Mouse (Mus musculus) heart, adult 2 months (tissue): ENCODE measurements around the gene Gp1ba.

Experiments
- CTCF ChIP-seq: fragments of 200-600 bp; IDR thresholded peaks from 2 replicates; pipeline ENCODE4 v1.8.1; 2022; ENCODE audit warnings: antibody characterized with exemption, mild to moderate bottlenecking, moderate library complexity
- POLR2A ChIP-seq: fragments of 200-500 bp; IDR thresholded peaks from 2 replicates; pipeline ENCODE4 v1.6.1; 2011; ENCODE audit warnings: mild to moderate bottlenecking, low read depth, low read length, control low read depth; ENCODE audit not compliant: insufficient read depth

GRCm38 (mm10) chr11:70658942-70659341 is 20.0 kb downstream of the Gp1ba start:
- TF ChIP-seq POLR2A, result no peak
- TF ChIP-seq CTCF, result no peak
